Mouse (Mus musculus): Measurements from ENCODE around the gene Hspa12a.

The Hspa12a gene

DNA sequence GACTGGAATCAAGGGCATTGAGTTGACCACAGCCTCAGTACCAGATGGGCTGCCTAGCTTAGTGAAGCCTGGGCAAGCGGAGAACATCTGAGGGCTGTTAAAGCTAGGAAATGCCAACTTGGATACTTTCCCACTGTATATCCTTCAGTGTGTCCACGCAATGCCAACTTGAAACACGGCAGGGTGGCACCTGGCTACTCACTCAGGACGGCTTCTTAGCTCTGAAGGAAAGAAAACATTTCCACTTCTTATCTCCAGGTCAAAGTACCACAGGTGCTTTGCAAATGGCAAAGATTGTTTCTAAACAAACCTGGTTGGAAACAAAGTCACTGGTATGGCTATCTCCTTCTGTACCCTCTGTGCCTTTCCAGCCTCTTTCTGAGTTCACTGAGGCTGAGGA is 184.6 kb downstream of the Hspa12a start:
- DNase-seq (ENCODE audit: low spot score in 2 of 2), result no peak

- DNase-seq (ENCODE audit: low spot score in 2 of 2), result no peak
Measured at GRCm38 (mm10) chr19:58751504-58751903, 191.9 kb downstream of the Hspa12a start.

- DNase-seq (ENCODE audit: low spot score in 2 of 2), result no peak
Measured at GRCm38 (mm10) chr19:58750822-58751221, 192.6 kb downstream of the Hspa12a start.

DNA sequence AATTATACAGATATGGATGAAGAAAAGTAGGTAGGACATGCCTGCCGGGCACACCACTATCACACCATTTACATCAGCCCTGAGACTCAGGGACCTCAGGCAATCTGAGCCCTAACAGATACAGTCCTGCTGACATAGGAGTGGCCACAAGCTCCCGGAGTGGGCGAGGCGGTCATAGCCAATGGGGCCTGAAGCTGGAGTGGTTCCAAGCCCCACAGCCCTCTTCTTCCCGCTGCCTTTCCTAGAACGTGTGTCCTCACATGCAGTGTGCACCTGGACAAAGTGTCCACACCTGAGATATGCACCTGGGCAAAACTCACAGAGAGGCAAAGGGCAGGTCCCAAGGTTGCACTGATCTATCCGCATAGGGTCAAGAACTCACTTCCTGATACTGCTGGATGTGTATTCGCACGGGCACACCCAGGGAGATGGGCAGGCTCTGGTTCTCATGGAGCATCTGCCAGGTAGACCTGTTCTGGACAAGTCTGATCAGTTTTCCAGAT is 195.9 kb downstream of the Hspa12a start:
- no peak for DNase-seq (ENCODE audit: low spot score in 2 of 2)

Data from cerebellum, postnatal 4 days (tissue).